Mouse (Mus musculus): ENCODE data around the gene Uaca. TPM values are rescaled to one million over a fixed set of nuclear protein-coding genes. Genes with fewer than 3 reads are reported as not detected.

Gene Uaca
- polyA plus RNA-seq, 1 experiment: 11.1 TPM

DNA sequence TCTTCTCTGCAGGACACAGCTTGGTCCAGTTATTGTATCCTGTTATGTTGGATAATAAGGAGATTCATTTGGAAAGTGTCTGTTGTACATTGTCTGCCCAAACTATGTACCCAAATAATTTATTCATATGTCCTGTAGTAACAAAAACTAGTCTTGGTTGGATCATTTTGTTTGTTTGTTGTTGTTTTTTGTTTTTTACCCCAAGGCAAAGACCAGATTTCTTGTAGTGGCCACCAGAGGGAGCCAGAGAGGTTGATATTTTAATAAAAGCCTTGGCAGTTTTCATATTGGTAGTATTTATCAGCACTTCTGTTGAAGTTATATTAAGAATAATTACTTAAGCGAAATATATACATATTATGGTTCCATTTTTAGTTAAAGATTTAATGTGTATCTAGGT, 25.0 kb downstream of the Uaca start:
- Histone ChIP-seq H3K4me3 (ENCODE audit: control insufficient read depth, low read depth, low read length) (no peak overlapping the region), H3K27me3 (ENCODE audit: control insufficient read depth, insufficient read depth, low read length) (no peaks in the 10 kb centered on the region), H3K27ac (ENCODE audit: control insufficient read depth, insufficient read depth, low read depth, low read length) (no peak overlapping the region), H3K4me1 (ENCODE audit: control insufficient read depth, insufficient read depth, low read length) (no peaks in the 10 kb centered on the region), H3K36me3 (ENCODE audit: control insufficient read depth, insufficient read depth, low read length) (no peaks in the 10 kb centered on the region)
- TF ChIP-seq CTCF (IDR thresholded peaks at IDR 0.05; ENCODE audit: control insufficient read depth, insufficient read depth, insufficient replicate concordance, low read depth, low read length) (no peak), POLR2A (IDR thresholded peaks at IDR 0.05; ENCODE audit: control insufficient read depth, low read depth, low read length) (no peak)

DNA sequence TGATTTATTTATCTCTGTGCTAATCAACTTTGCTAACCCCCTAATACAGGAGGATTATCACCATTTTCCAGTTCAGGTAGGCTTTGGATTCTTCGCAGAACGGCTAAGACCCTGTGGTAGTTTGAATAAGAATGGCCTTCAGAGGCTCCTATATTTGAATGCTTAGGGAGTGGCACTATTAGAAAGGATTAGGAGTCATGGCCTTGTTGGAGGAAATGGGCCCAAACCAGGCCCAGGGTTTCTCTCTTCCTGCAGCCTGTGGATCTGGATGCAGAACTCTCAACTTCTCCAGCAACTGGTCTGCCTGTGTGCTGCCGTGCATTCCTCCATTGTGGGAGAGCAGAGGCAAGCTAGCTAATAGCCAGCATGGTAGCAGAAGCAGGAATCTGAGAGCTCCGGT, 27.2 kb downstream of the Uaca start:
- H3K27ac ChIP-seq (ENCODE audit: control insufficient read depth, insufficient read depth, low read depth, low read length): no peak overlapping the region
- H3K4me1 ChIP-seq (ENCODE audit: control insufficient read depth, insufficient read depth, low read length): no peaks in the 10 kb centered on the region
- TF ChIP-seq POLR2A (IDR thresholded peaks at IDR 0.05; ENCODE audit: control insufficient read depth, low read depth, low read length) (no peak), CTCF (IDR thresholded peaks at IDR 0.05; ENCODE audit: control insufficient read depth, insufficient read depth, insufficient replicate concordance, low read depth, low read length) (no peak)
- H3K4me3 ChIP-seq (ENCODE audit: control insufficient read depth, low read depth, low read length): no peak overlapping the region
- H3K36me3 ChIP-seq (ENCODE audit: control insufficient read depth, insufficient read depth, low read length): no peaks in the 10 kb centered on the region
- no peaks in the 10 kb centered on the region for H3K27me3 ChIP-seq (ENCODE audit: control insufficient read depth, insufficient read depth, low read length)

DNA sequence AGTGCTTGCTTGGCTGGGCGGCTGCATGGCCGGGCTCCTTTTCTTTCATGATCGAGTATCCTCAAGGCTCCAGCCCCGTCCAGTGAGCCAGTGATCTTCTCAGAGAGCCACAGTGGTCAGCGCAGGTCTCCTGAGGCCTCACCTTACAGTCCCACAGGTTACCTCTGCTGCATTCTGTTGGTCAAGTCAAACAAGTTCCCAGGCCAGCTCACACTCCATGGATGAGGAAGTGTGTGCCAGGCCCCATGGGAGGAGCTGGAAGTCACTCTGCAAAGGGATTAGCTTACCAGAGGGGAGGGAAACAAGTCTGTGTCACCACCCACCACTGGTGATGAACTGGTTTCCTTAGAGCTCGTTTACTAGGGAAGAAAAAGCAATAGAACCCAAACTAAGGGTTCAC, 28.3 kb downstream of the Uaca start:
- Histone ChIP-seq H3K27ac (ENCODE audit: control insufficient read depth, insufficient read depth, low read depth, low read length) (no peak overlapping the region), H3K36me3 (ENCODE audit: control insufficient read depth, insufficient read depth, low read length) (no peaks in the 10 kb centered on the region), H3K27me3 (ENCODE audit: control insufficient read depth, insufficient read depth, low read length) (no peaks in the 10 kb centered on the region), H3K4me1 (ENCODE audit: control insufficient read depth, insufficient read depth, low read length) (no peaks in the 10 kb centered on the region), H3K4me3 (ENCODE audit: control insufficient read depth, low read depth, low read length) (no peak overlapping the region)
- TF ChIP-seq POLR2A (IDR thresholded peaks at IDR 0.05; ENCODE audit: control insufficient read depth, low read depth, low read length) (no peak), CTCF (IDR thresholded peaks at IDR 0.05; ENCODE audit: control insufficient read depth, insufficient read depth, insufficient replicate concordance, low read depth, low read length) (no peak)

DNA sequence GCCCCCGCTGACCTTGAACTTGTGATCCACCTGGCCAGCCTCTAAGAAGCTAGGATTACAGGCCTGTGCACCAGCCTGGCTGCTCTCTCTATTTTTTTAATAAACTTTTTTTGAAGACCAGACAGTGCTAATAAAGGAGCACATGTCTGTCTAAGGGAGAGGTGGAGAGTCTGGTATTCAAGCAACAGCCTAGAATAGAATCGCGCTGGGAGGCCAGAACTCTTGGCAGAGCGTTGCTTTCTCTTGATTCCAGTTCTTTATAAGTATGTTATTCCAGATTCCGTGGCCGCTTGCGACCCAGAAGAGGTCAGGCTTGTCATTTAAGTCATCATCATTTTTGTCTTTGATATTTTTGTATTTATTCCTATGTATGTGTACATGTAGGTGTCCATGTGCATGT, 31.2 kb downstream of the Uaca start:
- TF ChIP-seq POLR2A (IDR thresholded peaks at IDR 0.05; ENCODE audit: control insufficient read depth, low read depth, low read length): no peak
- no peak for TF ChIP-seq CTCF (IDR thresholded peaks at IDR 0.05; ENCODE audit: control insufficient read depth, insufficient read depth, insufficient replicate concordance, low read depth, low read length)
- no peak overlapping the region for H3K4me3 ChIP-seq (ENCODE audit: control insufficient read depth, low read depth, low read length)
- no peaks in the 10 kb centered on the region for H3K36me3 ChIP-seq (ENCODE audit: control insufficient read depth, insufficient read depth, low read length)
- no peaks in the 10 kb centered on the region for H3K4me1 ChIP-seq (ENCODE audit: control insufficient read depth, insufficient read depth, low read length)
- H3K27ac ChIP-seq (ENCODE audit: control insufficient read depth, insufficient read depth, low read depth, low read length): no peak overlapping the region
- H3K27me3 ChIP-seq (ENCODE audit: control insufficient read depth, insufficient read depth, low read length): no peaks in the 10 kb centered on the region

DNA sequence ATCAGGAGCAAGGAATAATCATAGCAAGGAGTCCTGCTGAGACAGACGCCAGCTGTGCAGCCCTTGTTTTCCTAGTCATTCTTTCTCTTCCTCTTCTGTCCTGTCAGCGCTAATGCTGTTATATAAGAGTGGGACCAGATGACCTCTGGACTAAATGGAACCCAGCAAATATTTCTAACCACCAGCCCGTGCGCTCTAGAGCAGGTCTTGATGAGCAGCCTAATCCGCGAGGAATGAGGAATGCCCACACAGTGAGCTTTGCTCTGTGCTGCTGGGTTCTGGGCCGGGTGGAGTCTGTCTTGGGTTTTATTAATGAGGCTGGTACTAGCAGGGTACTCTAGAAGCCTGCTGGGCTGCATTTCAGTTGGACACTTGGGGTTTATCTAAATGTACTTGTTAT, 32.4 kb downstream of the Uaca start:
- H3K4me3 ChIP-seq (ENCODE audit: control insufficient read depth, low read depth, low read length): no peak overlapping the region
- TF ChIP-seq CTCF (IDR thresholded peaks at IDR 0.05; ENCODE audit: control insufficient read depth, insufficient read depth, insufficient replicate concordance, low read depth, low read length) (no peak), POLR2A (IDR thresholded peaks at IDR 0.05; ENCODE audit: control insufficient read depth, low read depth, low read length) (no peak)
- H3K36me3 ChIP-seq (ENCODE audit: control insufficient read depth, insufficient read depth, low read length): no peaks in the 10 kb centered on the region

DNA sequence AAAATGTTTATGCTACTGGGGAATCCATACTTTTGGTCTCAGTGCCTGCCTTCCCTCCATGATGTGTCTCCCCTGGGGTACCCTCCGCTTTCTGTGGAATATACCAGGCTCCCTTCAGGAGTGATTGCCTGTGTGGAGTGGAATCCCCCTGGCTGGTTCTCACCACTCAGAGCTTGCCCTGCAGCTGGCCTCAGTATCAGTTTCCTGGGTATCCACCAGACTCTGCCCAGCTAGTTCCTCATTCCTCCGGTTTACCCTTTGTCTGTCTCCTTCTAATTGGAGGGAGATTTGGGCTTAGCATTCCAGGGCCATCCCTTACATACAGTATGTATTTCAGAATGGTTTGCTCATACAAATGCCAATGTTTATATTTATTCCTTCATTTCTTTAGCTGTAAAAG, 33.9 kb downstream of the Uaca start:
- no peaks in the 10 kb centered on the region for H3K27me3 ChIP-seq (ENCODE audit: control insufficient read depth, insufficient read depth, low read length)
- H3K27ac ChIP-seq (ENCODE audit: control insufficient read depth, insufficient read depth, low read depth, low read length): no peak overlapping the region
- H3K36me3 ChIP-seq (ENCODE audit: control insufficient read depth, insufficient read depth, low read length): no peaks in the 10 kb centered on the region
- TF ChIP-seq POLR2A (IDR thresholded peaks at IDR 0.05; ENCODE audit: control insufficient read depth, low read depth, low read length): no peak
- TF ChIP-seq CTCF (IDR thresholded peaks at IDR 0.05; ENCODE audit: control insufficient read depth, insufficient read depth, insufficient replicate concordance, low read depth, low read length): no peak
- H3K4me3 ChIP-seq (ENCODE audit: control insufficient read depth, low read depth, low read length): no peak overlapping the region
- H3K4me1 ChIP-seq (ENCODE audit: control insufficient read depth, insufficient read depth, low read length): no peaks in the 10 kb centered on the region

More for the DNA sequence above, 32.4 kb downstream of the Uaca start:
- Histone ChIP-seq H3K27me3 (ENCODE audit: control insufficient read depth, insufficient read depth, low read length) (no peaks in the 10 kb centered on the region), H3K4me1 (ENCODE audit: control insufficient read depth, insufficient read depth, low read length) (no peaks in the 10 kb centered on the region), H3K27ac (ENCODE audit: control insufficient read depth, insufficient read depth, low read depth, low read length) (peak overlapping the region; percentile 32)

DNA sequence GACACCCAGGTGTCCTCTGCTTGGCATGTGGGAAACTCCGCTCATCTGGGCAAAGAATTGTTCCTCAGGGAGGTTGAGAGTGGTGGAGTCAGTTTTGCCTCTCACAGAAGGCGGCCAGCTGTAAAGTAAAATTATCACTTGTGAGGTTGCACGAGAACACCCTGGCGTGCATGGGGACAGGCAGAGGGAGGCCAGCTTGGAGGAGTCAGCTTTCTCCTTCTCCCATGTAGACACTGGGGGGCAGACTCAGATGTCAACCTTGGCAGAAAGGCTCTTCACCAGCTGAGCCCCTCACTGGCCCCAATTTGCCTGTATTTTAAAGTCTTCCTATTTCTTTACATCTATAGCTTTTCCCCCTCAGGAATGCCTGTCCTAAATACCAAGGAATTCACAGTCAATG, 35.3 kb downstream of the Uaca start:
- no peaks in the 10 kb centered on the region for H3K4me1 ChIP-seq (ENCODE audit: control insufficient read depth, insufficient read depth, low read length)
- TF ChIP-seq CTCF (IDR thresholded peaks at IDR 0.05; ENCODE audit: control insufficient read depth, insufficient read depth, insufficient replicate concordance, low read depth, low read length) (no peak), POLR2A (IDR thresholded peaks at IDR 0.05; ENCODE audit: control insufficient read depth, low read depth, low read length) (no peak)
- no peak overlapping the region for H3K4me3 ChIP-seq (ENCODE audit: control insufficient read depth, low read depth, low read length)
- no peaks in the 10 kb centered on the region for H3K36me3 ChIP-seq (ENCODE audit: control insufficient read depth, insufficient read depth, low read length)
- no peaks in the 10 kb centered on the region for H3K27me3 ChIP-seq (ENCODE audit: control insufficient read depth, insufficient read depth, low read length)
- no peak overlapping the region for H3K27ac ChIP-seq (ENCODE audit: control insufficient read depth, insufficient read depth, low read depth, low read length)

DNA sequence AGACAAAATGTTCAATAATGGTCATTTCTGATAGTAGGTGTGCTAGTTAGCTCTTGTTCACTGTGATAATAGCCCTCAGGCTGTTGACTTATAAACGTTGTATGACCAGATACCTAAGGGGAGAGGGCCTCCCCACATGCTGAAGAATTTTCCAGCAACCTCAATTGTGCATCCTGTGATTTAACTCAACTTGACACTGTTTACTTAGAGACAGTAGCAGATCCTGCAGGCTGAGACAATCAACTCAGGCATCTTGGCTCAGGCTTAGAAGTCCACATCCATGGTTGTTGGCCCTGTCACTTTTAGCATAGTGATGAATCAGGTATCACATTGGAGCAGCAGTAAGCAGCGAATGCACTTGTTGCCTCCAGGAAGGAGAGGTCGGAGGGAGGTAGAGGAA, 35.7 kb downstream of the Uaca start:
- H3K4me1 ChIP-seq (ENCODE audit: control insufficient read depth, insufficient read depth, low read length): no peaks in the 10 kb centered on the region
- TF ChIP-seq POLR2A (IDR thresholded peaks at IDR 0.05; ENCODE audit: control insufficient read depth, low read depth, low read length) (no peak), CTCF (IDR thresholded peaks at IDR 0.05; ENCODE audit: control insufficient read depth, insufficient read depth, insufficient replicate concordance, low read depth, low read length) (no peak)
- H3K36me3 ChIP-seq (ENCODE audit: control insufficient read depth, insufficient read depth, low read length): no peaks in the 10 kb centered on the region
- no peaks in the 10 kb centered on the region for H3K27me3 ChIP-seq (ENCODE audit: control insufficient read depth, insufficient read depth, low read length)
- H3K4me3 ChIP-seq (ENCODE audit: control insufficient read depth, low read depth, low read length): no peak overlapping the region
- no peak overlapping the region for H3K27ac ChIP-seq (ENCODE audit: control insufficient read depth, insufficient read depth, low read depth, low read length)
